Mouse (Mus musculus): Measurements from ENCODE around the gene Itpr1. TPM values are rescaled to one million over a fixed set of nuclear protein-coding genes. Genes with fewer than 3 reads are reported as not detected.
"Not testable (repeated sequence)": the region's sequence is repeated elsewhere in the genome, so short reads cannot be mapped to it uniquely, and the experiment has no call there.

Gene Itpr1
- polyA plus RNA-seq, 1 experiment from 2014 or later, result 3.3 TPM

DNA sequence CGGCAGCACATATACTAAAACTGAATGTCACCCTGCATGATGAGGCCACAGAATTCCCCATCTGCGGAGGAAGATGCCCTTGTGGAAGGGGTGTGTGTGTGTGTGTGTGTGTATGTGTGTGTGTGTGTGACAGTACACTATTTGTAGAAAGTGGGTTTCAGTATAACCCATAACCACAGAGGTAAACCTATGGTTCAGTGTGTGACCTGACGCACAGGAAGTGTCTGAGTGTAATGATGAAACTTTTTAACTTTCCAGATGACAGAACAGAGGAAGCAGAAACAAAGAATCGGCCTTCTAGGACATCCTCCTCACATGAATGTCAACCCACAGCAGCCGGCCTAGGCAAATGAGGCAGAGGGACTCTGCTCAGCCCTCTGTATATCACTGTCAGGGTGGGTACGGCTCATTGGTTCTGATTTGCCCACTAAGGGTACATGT, 336.6 kb downstream of the Itpr1 start:
- H3K4me1 ChIP-seq, result no peaks in the 10 kb centered on the region
- no peaks in the 10 kb centered on the region for H3K27me3 ChIP-seq (replicated peaks)
- no peaks in the 10 kb centered on the region for H3K36me3 ChIP-seq
- H3K9me3 ChIP-seq (replicated peaks), result no peaks in the 10 kb centered on the region
- no peak for ATAC-seq (ENCODE audit: low FRiP score)
- no peak overlapping the region for H3K4me2 ChIP-seq
- no peak overlapping the region for H3K27ac ChIP-seq (replicated peaks)
- H3K4me3 ChIP-seq (replicated peaks), result no peak overlapping the region
- H3K9ac ChIP-seq (replicated peaks), result no peak overlapping the region
- WGBS, result 72% methylated on average over 6 of the region's 6 CpGs

DNA sequence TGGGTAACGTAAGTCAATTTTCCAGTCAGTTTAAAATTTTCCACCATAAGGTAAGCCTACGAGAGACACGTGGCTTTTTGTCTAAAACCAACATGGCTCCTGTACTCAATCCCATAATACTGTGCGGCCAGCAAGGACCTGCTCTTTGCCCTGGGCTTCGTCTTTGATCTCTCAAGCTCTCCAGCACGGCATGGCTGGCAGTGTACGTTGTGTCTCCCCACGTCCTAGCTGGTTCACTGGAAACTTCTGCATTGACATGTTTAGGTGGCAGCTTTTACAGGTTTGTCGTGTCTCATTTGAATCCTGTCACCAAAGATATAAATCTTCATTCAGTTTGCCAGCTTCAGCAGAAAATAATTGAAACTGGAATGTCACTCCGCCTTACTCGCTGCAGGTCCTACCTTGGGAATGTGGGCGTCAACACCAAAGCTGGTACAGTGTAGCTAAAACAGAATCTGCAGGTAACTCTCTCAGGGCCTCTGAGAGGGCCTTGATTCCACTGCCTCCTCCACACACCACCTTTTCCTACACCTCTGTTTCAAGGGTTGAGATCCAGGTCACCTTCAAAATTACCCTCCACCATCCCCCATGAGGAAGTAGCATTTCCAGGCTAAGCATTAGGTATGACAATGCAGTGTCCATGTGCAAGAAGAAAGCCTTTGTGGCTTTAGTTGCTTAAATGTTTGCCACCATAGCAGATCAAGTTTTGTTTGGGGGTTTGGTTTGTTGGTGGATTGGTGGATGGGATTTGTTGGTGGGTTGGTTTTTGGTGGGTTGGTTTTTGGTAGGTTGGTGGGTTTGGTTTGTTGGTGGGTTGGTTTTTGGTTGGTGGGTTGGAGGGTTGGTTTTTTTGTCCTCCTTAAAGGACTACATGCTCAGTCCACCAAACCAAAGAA, 339.1 kb downstream of the Itpr1 start:
- no peaks in the 10 kb centered on the region for H3K4me1 ChIP-seq
- no peaks in the 10 kb centered on the region for H3K9me3 ChIP-seq (replicated peaks)
- no peak overlapping the region for H3K27ac ChIP-seq (replicated peaks)
- no peaks in the 10 kb centered on the region for H3K36me3 ChIP-seq
- no peaks in the 10 kb centered on the region for H3K27me3 ChIP-seq (replicated peaks)
- ATAC-seq (ENCODE audit: low FRiP score), result no peak
- H3K4me2 ChIP-seq, result no peak overlapping the region
- H3K9ac ChIP-seq (replicated peaks), result no peak overlapping the region
- 94% methylated on average over 12 of the region's 12 CpGs for WGBS
- no peak overlapping the region for H3K4me3 ChIP-seq (replicated peaks)

DNA sequence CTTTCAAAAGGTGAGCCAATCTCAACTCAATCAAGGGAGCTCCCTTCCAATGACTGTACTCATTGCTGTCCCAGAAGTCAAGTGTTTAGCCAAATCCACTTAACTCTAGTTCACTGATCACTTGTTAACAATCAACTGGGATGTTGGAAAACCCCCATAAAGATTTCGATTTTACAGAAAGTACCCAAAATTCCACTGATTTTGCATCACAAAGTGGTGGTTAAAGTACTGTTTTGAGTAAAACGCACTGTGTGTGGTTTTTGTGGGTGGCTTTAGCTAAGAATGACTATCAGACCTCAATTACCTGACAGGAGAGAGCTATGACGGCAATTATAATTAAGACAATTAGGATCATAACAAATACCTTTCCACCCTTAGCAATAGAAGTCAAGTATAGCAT, 340.1 kb downstream of the Itpr1 start:
- no peak overlapping the region for H3K4me3 ChIP-seq (replicated peaks)
- no peak overlapping the region for H3K27ac ChIP-seq (replicated peaks)
- H3K27me3 ChIP-seq (replicated peaks), result no peaks in the 10 kb centered on the region
- no peaks in the 10 kb centered on the region for H3K4me1 ChIP-seq
- H3K4me2 ChIP-seq, result no peak overlapping the region
- H3K36me3 ChIP-seq, result no peaks in the 10 kb centered on the region
- no peak overlapping the region for H3K9ac ChIP-seq (replicated peaks)
- no peak for ATAC-seq (ENCODE audit: low FRiP score)
- H3K9me3 ChIP-seq (replicated peaks), result no peaks in the 10 kb centered on the region
- WGBS, result 86% methylated on average over 3 of the region's 3 CpGs

DNA sequence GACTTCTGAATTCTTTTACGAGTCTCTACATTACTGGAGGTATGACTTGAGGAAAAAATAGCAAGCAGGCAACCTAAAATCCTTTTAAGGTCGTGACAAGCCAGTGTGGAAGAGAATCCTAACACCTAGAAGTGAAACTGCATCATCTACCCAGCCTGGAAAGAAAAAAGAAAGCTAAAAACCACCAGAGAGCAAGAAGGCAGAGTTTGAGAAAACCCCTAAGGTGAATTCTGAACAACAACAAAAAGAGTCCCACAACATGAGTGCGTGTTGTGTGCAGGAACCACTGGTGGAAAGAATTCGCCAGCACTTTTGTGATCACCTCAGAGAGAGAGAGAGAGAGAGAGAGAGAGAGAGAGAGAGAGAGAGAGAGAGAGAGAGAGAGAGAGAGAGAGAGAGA, 340.6 kb downstream of the Itpr1 start:
- Histone ChIP-seq H3K9me3 (replicated peaks) (no peaks in the 10 kb centered on the region), H3K36me3 (no peaks in the 10 kb centered on the region), H3K27me3 (replicated peaks) (no peaks in the 10 kb centered on the region), H3K27ac (replicated peaks) (no peak overlapping the region), H3K4me2 (no peak overlapping the region), H3K4me1 (no peaks in the 10 kb centered on the region), H3K4me3 (replicated peaks) (no peak overlapping the region), H3K9ac (replicated peaks) (no peak overlapping the region)
- no peak for ATAC-seq (ENCODE audit: low FRiP score)
- WGBS, result 91% methylated on average over 4 of the region's 4 CpGs

DNA sequence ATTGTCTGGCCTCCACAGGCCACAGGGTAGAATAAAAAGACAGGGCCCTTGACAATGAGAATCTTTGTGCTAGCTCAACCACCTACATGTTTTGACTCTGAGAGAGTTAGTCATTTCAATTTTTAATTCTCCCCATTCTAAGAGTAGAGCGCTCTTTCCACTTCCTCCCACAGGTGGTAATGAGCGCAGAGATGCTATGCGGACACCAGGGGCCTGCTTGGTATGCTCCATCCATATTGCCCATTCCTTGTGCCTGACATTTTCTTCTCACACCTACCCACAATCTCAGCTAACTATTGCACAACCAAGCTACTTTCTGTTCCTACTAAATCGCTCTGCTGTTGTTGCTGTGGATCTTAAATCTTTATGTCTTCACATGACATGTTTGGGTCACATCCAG, 341.5 kb downstream of the Itpr1 start:
- Histone ChIP-seq H3K9me3 (replicated peaks) (no peaks in the 10 kb centered on the region), H3K4me2 (no peak overlapping the region), H3K4me3 (replicated peaks) (no peak overlapping the region), H3K4me1 (no peaks in the 10 kb centered on the region), H3K27me3 (replicated peaks) (no peaks in the 10 kb centered on the region), H3K9ac (replicated peaks) (no peak overlapping the region), H3K27ac (replicated peaks) (no peak overlapping the region), H3K36me3 (no peaks in the 10 kb centered on the region)
- ATAC-seq (ENCODE audit: low FRiP score), result no peak
- 95% methylated on average over 4 of the region's 4 CpGs for WGBS

DNA sequence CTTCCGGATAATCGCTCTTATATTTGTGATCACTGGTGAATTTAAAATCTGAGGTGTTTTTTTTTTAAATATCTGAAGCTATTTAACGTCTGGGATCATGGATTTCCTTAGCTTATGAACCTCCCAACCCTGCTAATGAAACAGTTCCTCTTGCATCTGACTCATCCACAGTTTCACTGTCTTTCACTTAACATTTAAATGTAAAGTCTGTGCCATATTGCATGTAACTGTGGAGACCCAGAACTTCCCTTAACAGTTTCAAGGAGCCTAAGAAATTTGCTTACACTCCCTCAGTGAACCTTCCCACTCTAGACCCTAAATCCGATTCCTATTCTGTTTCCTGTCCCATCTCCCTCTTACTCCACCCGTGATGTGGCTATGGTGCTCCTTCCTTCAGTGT, 342.0 kb downstream of the Itpr1 start:
- Histone ChIP-seq H3K9ac (replicated peaks) (no peak overlapping the region), H3K4me3 (replicated peaks) (no peak overlapping the region), H3K27ac (replicated peaks) (no peak overlapping the region), H3K4me1 (no peaks in the 10 kb centered on the region), H3K9me3 (replicated peaks) (no peaks in the 10 kb centered on the region), H3K4me2 (no peak overlapping the region), H3K27me3 (replicated peaks) (no peaks in the 10 kb centered on the region), H3K36me3 (no peaks in the 10 kb centered on the region)
- 85% methylated on average over 5 of the region's 5 CpGs for WGBS
- ATAC-seq (ENCODE audit: low FRiP score), result no peak

DNA sequence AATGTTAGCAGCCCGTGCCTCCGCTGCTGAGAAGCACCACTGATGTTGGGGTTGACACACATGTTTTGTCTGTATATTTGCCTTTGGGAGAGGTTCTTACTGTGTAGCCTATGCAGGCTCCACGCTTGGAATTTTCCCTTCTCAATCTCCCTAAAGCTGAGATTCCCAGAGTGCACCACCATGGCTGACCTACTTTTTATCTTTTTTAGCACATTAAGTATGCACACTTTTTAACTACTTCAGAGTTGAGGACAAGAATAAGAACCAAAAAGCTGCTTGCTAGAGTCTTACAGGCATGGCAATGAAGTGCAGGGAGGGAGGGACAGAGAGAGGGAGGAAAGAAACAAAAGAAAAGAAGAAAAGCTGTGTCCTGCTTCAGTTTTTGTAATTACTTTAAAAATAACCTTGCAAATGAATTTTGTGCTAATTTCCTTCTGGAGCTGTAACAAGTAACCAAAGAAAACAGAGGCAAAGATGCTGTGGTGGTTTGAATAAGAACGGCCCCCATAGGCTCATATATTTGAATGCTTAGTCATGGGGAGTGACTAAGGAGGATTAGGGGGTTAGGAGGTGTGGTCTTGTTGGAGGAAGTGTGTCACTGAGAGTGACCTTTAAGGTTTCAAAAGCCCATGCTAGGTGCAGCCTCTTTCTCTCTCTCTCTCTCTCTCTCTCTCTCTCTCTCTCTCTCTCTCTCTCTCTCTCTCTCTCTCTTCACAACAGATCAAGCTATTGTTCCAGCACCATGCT, 344.9 kb downstream of the Itpr1 start:
- H3K27me3 ChIP-seq (replicated peaks), result no peaks in the 10 kb centered on the region
- H3K27ac ChIP-seq (replicated peaks), result no peak overlapping the region
- no peak overlapping the region for H3K4me3 ChIP-seq (replicated peaks)
- no peaks in the 10 kb centered on the region for H3K9me3 ChIP-seq (replicated peaks)
- no peaks in the 10 kb centered on the region for H3K4me1 ChIP-seq
- WGBS, result 88% methylated on average over 4 of the region's 4 CpGs
- no peak overlapping the region for H3K9ac ChIP-seq (replicated peaks)
- no peak overlapping the region for H3K4me2 ChIP-seq
- no peak for ATAC-seq (ENCODE audit: low FRiP score)
- no peaks in the 10 kb centered on the region for H3K36me3 ChIP-seq

DNA sequence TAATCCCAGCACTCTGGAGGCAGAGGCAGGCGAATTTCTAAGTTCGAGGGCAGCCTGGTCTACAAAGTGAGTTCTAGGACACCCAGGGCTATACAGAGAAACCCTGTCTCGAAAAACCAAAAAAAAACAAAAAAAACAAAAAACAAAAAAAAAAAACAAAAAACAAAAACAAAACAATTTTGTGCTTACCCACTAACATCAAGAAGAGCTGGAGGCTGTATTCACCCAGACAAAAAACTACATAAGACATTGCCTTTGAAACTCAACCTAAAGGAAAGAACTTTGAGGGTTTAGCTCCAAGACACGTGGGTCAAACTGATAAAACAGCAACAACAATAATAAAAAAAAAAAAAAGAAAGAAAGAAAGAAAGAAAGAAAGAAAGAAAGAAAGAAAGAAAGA, 346.3 kb downstream of the Itpr1 start:
- not testable (repeated sequence) for H3K27ac ChIP-seq (replicated peaks); H3K4me1 ChIP-seq; H3K4me2 ChIP-seq; H3K9ac ChIP-seq (replicated peaks); H3K4me3 ChIP-seq (replicated peaks); ATAC-seq (ENCODE audit: low FRiP score); H3K9me3 ChIP-seq (replicated peaks); H3K36me3 ChIP-seq; H3K27me3 ChIP-seq (replicated peaks)
- 87% methylated on average over 4 of the region's 4 CpGs for WGBS

DNA sequence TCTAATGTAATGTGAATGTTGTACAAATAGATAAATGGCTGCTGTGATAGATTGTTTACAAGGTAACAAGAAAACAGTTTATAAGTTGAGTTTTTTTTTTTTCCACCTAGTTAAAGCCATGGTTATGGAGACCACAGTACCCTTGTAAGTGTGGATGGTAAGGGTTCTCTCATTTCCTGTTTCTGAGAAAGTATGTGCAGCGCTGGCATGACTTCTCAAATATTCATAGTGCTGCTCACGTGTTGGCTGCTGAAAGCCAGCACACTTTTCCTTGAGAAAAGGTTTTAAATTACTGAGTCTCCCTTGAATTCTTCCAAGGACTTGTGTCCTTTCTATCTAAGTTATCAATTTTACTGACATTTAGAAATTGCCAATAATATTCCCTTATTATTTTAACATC, 350.1 kb downstream of the Itpr1 start:
- H3K27me3 ChIP-seq (replicated peaks), result no peaks in the 10 kb centered on the region
- no peaks in the 10 kb centered on the region for H3K36me3 ChIP-seq
- H3K4me2 ChIP-seq, result no peak overlapping the region
- WGBS, result 96% methylated on average over 2 of the region's 2 CpGs
- H3K4me3 ChIP-seq (replicated peaks), result no peak overlapping the region
- no peaks in the 10 kb centered on the region for H3K4me1 ChIP-seq
- no peak overlapping the region for H3K9ac ChIP-seq (replicated peaks)
- ATAC-seq (ENCODE audit: low FRiP score), result no peak
- H3K27ac ChIP-seq (replicated peaks), result no peak overlapping the region
- H3K9me3 ChIP-seq (replicated peaks), result no peaks in the 10 kb centered on the region

DNA sequence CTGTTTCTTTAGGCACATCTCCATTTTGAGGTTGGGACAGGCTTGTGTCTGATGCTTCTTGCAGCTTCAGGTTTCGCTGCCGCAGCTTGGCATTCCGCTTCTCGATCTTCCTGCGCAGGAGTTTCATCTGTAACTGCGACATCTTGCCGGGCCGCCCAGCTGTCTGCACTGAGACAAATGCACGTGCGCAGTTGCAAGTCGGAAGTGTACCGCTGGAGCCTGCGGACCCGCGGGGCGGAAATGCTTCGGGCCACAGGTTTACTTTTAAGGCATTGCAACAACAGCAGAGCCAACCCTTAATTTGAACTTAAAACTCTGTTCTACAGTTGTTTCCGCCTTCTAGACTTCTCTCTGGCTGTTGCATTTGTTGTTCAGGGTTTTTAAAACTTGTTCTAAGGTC, 352.6 kb downstream of the Itpr1 start:
- WGBS, result 88% methylated on average over 18 of the region's 18 CpGs
- H3K27me3 ChIP-seq (replicated peaks); H3K4me3 ChIP-seq (replicated peaks); H3K9me3 ChIP-seq (replicated peaks); H3K27ac ChIP-seq (replicated peaks); H3K4me2 ChIP-seq; H3K36me3 ChIP-seq; H3K4me1 ChIP-seq; ATAC-seq (ENCODE audit: low FRiP score); H3K9ac ChIP-seq (replicated peaks): not testable (repeated sequence)

DNA sequence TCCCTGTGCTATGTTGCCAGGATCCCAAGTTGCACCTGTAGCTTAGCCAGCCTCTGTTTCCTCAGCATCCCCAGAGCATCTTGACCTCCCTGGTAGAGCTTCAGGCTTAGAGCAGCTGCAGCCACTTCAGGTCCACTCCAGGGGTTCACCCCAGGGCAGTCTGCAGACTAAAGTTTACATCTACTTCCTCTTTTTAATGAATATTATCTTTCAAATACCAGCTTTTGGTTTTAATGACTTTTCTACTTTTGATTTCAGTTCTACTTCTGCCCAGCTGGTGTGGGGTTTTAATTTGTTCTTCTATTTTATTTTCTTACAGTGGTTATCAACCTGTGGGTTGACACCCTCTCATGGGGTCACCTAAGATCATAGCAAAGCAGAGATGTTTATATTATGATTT, 353.7 kb downstream of the Itpr1 start:
- no peak overlapping the region for H3K4me3 ChIP-seq (replicated peaks)
- H3K9ac ChIP-seq (replicated peaks), result no peak overlapping the region
- H3K36me3 ChIP-seq, result no peaks in the 10 kb centered on the region
- H3K27me3 ChIP-seq (replicated peaks), result no peaks in the 10 kb centered on the region
- H3K4me1 ChIP-seq, result peaks cover 11% of the 10 kb centered on the region
- no peak for ATAC-seq (ENCODE audit: low FRiP score)
- H3K27ac ChIP-seq (replicated peaks), result no peak overlapping the region
- H3K4me2 ChIP-seq, result no peak overlapping the region
- H3K9me3 ChIP-seq (replicated peaks), result no peaks in the 10 kb centered on the region

All from neural tube, embryonic 15.5 days (tissue).